Mouse (Mus musculus) myocyte (in vitro differentiated cells): ENCODE measurements at regions not wholly inside any gene's neighbourhood (a gene's known extent, or its start where the extent isn't known, plus 50 kb on each side); places are given as distances from the start of the nearest gene placed in this dataset.

Source experiments
- H3K27me3 ChIP-seq: one replicate; pipeline ENCODE4 v1.6.1; 2011; ENCODE audit not compliant: control insufficient read depth, insufficient read depth, insufficient read length
- H3K36me3 ChIP-seq: one replicate; pipeline ENCODE4 v1.6.1; 2011; ENCODE audit not compliant: control insufficient read depth, insufficient read depth
- H3K4me2 ChIP-seq: one replicate; pipeline ENCODE4 v1.6.1; 2011; ENCODE audit warnings: low read depth, control low read depth
- H3K4me3 ChIP-seq: one replicate; pipeline ENCODE4 v1.5.1; 2011; ENCODE audit warnings: mild to moderate bottlenecking, control low read depth, moderate library complexity
- H3K79me2 ChIP-seq: one replicate; pipeline ENCODE4 v1.6.1; 2011; ENCODE audit not compliant: control insufficient read depth, insufficient read depth
- H3ac ChIP-seq: one replicate; pipeline ENCODE4 v1.6.1; 2011; ENCODE audit not compliant: control insufficient read depth, insufficient read length
- CEBPB ChIP-seq: IDR thresholded peaks from 2 replicates; pipeline ENCODE4 v1.6.1; 2011; ENCODE audit warnings: mild to moderate bottlenecking, moderate library complexity; ENCODE audit not compliant: poor library complexity, insufficient read depth, severe bottlenecking
- E2F4 ChIP-seq: IDR thresholded peaks from one replicate; pipeline ENCODE4 v1.6.1; 2011; ENCODE audit warnings: mild to moderate bottlenecking, control low read depth, moderate library complexity; ENCODE audit not compliant: insufficient read depth
- MAX ChIP-seq: IDR thresholded peaks from one replicate; pipeline ENCODE4 v1.6.1; 2011; ENCODE audit warnings: low read depth, mild to moderate bottlenecking, control low read depth
- MYOD1 ChIP-seq, 3 experiments: IDR thresholded peaks; one replicate each; pipeline ENCODE4 v1.6.1; 2011; ENCODE audit warnings: control low read depth in 2 of 3, low read depth in 2 of 3, mild to moderate bottlenecking in 2 of 3, moderate library complexity in 1 of 3; ENCODE audit not compliant: insufficient read length in 2 of 3, control insufficient read depth in 1 of 3
- MYOG ChIP-seq, 3 experiments: IDR thresholded peaks; one replicate each; pipeline ENCODE4 v1.6.1; 2011; ENCODE audit warnings: control low read depth in 2 of 3, low read depth in 2 of 3, mild to moderate bottlenecking in 2 of 3; ENCODE audit not compliant: insufficient read length in 2 of 3, control insufficient read depth in 1 of 3, insufficient read depth in 1 of 3
- POLR2A ChIP-seq: IDR thresholded peaks from one replicate; pipeline ENCODE4 v1.6.1; 2011; ENCODE audit warnings: low read depth, mild to moderate bottlenecking, control low read depth, moderate library complexity; ENCODE audit not compliant: insufficient read length
- POLR2AphosphoS2 ChIP-seq: IDR thresholded peaks from one replicate; pipeline ENCODE4 v1.6.1; 2011; ENCODE audit warnings: low read depth, control low read depth; ENCODE audit not compliant: insufficient read length
- REST ChIP-seq: IDR thresholded peaks from one replicate; pipeline ENCODE4 v1.6.1; 2011; ENCODE audit warnings: mild to moderate bottlenecking, control low read depth, moderate library complexity; ENCODE audit not compliant: insufficient read depth, insufficient read length
- SRF ChIP-seq: IDR thresholded peaks from one replicate; pipeline ENCODE4 v1.6.1; 2011; ENCODE audit warnings: low read depth; ENCODE audit not compliant: control insufficient read depth, insufficient read length
- TCF12 ChIP-seq: IDR thresholded peaks from one replicate; pipeline ENCODE4 v1.6.1; 2011; ENCODE audit warnings: mild to moderate bottlenecking, control low read depth; ENCODE audit not compliant: poor library complexity, insufficient read depth, severe bottlenecking
- TCF3 ChIP-seq: IDR thresholded peaks from one replicate; pipeline ENCODE4 v1.6.1; 2011; ENCODE audit warnings: low read depth, control low read depth; ENCODE audit not compliant: insufficient read length
- USF1 ChIP-seq: IDR thresholded peaks from one replicate; pipeline ENCODE4 v1.6.1; 2011; ENCODE audit warnings: low read depth, mild to moderate bottlenecking, control low read depth, moderate library complexity

DNA sequence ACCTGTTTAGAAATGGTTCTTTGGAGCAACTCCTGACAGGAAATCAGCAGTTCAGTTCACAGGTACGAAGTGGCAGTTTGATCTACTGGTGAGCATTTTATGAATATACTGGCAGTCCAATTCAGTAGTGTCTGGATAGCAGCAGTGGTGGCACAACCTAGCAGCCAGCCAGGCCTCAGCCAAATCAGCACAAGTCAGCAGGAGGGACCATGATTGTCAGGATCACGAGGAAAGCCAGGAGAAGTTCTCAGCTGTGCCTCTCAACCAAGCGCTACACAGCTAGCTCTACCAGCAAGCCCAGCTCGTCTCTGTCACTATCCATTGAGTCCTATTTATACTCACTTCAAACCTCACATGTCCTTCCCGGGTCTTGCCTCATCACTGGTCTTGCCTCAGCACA, 89.3 kb upstream of the Npy start:
- no peak overlapping the region for H3ac ChIP-seq
- H3K27me3 ChIP-seq: no peaks in the 10 kb centered on the region
- no peak overlapping the region for H3K4me3 ChIP-seq
- no peaks in the 10 kb centered on the region for H3K79me2 ChIP-seq
- TF ChIP-seq SRF: no peak
- TF ChIP-seq REST: no peak
- TF ChIP-seq MAX: no peak
- TF ChIP-seq POLR2AphosphoS2: no peak
- no peak for TF ChIP-seq TCF3
- no peak for TF ChIP-seq TCF12
- no peak for TF ChIP-seq USF1
- no peak for TF ChIP-seq E2F4
- H3K4me2 ChIP-seq: no peak overlapping the region
- H3K36me3 ChIP-seq: no peaks in the 10 kb centered on the region

DNA sequence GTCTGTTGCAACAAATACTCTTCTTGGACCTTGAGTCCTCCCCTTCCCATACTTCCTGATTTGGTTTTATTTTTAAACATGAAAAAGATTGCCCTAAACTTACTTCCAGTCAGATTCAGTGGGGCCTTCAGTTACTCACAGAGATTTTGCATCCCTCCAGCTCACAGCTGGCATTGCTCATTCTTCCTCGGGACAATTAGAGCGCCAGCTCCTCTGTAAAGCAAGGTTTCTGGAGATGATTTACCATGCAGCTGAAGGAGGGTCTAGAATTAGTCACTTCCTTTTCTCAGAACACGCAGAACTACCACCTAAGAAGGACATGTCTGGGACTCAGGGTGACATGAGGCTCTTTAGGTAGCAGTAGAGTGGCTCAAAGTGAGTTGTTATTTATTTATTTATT, 79.4 kb upstream of the Npy start:
- Histone ChIP-seq H3K27me3 (no peaks in the 10 kb centered on the region), H3K79me2 (no peaks in the 10 kb centered on the region)
- no peak for TF ChIP-seq TCF12

DNA sequence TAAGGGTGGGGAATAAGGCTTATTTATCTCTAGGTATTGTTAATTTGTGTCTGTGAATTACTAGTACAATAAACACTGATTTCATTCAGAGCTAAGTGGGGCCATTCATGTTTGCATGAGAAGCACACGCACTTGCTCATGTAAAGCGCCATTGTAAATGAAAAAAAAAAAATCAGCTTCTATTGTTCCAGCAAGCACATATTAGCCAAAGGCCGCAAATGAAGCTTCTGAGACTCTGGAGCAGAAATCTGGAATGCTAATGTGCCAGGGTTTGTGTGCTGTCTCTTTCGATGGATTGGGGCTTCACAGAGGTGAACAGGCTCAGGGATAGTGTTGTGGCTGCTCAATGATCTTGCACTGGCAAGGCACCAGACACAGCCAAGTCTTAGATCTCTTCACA, 77.2 kb upstream of the Npy start:
- TF ChIP-seq POLR2A (no peak), MYOD1 (IDR thresholded peaks at IDR 0.05; ENCODE audit: control insufficient read depth in 1 of 3, insufficient read length in 2 of 3, low read depth in 2 of 3) (no peak), E2F4 (no peak), POLR2AphosphoS2 (no peak), CEBPB (no peak), MAX (no peak), REST (no peak), TCF12 (no peak), MYOG (IDR thresholded peaks at IDR 0.05; ENCODE audit: control insufficient read depth in 1 of 3, insufficient read depth in 1 of 3, insufficient read length in 2 of 3, low read depth in 2 of 3) (no peak), TCF3 (no peak), SRF (no peak), USF1 (no peak)

More for the DNA sequence above, 79.4 kb upstream of the Npy start:
- H3K4me3 ChIP-seq: no peak overlapping the region
- no peak overlapping the region for H3K4me2 ChIP-seq
- H3K36me3 ChIP-seq: no peaks in the 10 kb centered on the region
- no peak overlapping the region for H3ac ChIP-seq

DNA sequence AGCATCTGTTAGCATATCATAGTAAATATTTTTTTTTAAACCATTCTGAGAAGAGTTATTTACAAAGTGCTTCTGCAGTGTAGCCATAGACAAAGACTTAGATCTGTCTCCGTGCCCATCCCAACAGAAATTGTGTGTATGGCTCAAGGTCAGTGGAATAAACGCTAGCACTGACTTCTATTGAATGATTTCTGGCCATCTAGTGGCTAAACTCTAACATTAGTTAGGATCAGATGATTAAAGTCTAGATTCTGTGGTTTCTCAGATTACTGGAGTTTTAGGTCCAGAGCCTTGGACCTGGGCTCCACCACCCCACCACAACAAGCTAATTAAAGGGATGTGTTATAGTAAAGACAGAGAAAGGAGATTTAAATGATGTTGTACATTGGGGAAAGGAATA, 72.0 kb upstream of the Npy start:
- no peaks in the 10 kb centered on the region for H3K79me2 ChIP-seq
- H3K36me3 ChIP-seq: no peaks in the 10 kb centered on the region
- no peak overlapping the region for H3ac ChIP-seq
- no peak for TF ChIP-seq POLR2A
- TF ChIP-seq SRF: no peak
- no peak for TF ChIP-seq MYOD1 (IDR thresholded peaks at IDR 0.05; ENCODE audit: control insufficient read depth in 1 of 3, insufficient read length in 2 of 3, low read depth in 2 of 3)
- TF ChIP-seq CEBPB: no peak
- TF ChIP-seq POLR2AphosphoS2: no peak
- TF ChIP-seq MYOG (IDR thresholded peaks at IDR 0.05; ENCODE audit: control insufficient read depth in 1 of 3, insufficient read depth in 1 of 3, insufficient read length in 2 of 3, low read depth in 2 of 3): no peak
- TF ChIP-seq TCF12: no peak
- TF ChIP-seq TCF3: no peak
- TF ChIP-seq USF1: no peak
- no peak for TF ChIP-seq E2F4
- TF ChIP-seq REST: no peak
- TF ChIP-seq MAX: no peak
- H3K4me2 ChIP-seq: no peak overlapping the region
- no peaks in the 10 kb centered on the region for H3K27me3 ChIP-seq
- H3K4me3 ChIP-seq: no peak overlapping the region

More for the DNA sequence above, 77.2 kb upstream of the Npy start:
- Histone ChIP-seq H3K27me3 (no peaks in the 10 kb centered on the region), H3K79me2 (no peaks in the 10 kb centered on the region), H3K4me2 (no peak overlapping the region), H3K36me3 (no peaks in the 10 kb centered on the region), H3K4me3 (no peak overlapping the region), H3ac (no peak overlapping the region)

DNA sequence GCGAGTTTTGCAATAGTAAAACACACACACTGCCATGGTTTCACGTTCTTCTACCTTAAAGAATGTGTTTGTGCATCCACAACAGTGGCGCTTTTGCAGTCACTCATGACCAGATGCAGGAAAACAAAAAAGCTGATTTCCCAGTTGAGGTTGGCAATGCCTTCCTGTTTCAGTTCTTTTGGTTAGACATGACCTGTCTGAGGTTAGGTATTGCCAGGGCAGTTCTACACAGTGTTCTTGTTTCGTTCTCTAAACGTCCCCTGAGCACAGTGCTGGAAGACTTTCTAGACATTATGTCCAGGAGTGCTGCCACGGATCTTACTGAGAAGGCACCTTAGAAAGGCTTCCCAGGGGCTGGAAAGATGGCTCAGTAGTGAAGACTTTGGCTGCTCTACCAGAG, 62.9 kb upstream of the Npy start:
- H3K4me2 ChIP-seq: no peak overlapping the region
- H3K36me3 ChIP-seq: no peaks in the 10 kb centered on the region
- H3K27me3 ChIP-seq: no peaks in the 10 kb centered on the region
- no peaks in the 10 kb centered on the region for H3K79me2 ChIP-seq
- no peak overlapping the region for H3K4me3 ChIP-seq
- no peak overlapping the region for H3ac ChIP-seq
- TF ChIP-seq SRF (no peak), TCF3 (no peak), USF1 (no peak), REST (no peak), CEBPB (no peak), POLR2A (no peak), MAX (no peak), E2F4 (no peak), TCF12 (no peak), MYOD1 (IDR thresholded peaks at IDR 0.05; ENCODE audit: control insufficient read depth in 1 of 3, insufficient read length in 2 of 3, low read depth in 2 of 3) (no peak), POLR2AphosphoS2 (no peak), MYOG (IDR thresholded peaks at IDR 0.05; ENCODE audit: control insufficient read depth in 1 of 3, insufficient read depth in 1 of 3, insufficient read length in 2 of 3, low read depth in 2 of 3) (no peak)
